Mouse (Mus musculus): ENCODE measurements around the gene Brap.
"Not testable (repeated sequence)": the region's sequence is repeated elsewhere in the genome, so short reads cannot be mapped to it uniquely, and the experiment has no call there.

The Brap gene

DNA sequence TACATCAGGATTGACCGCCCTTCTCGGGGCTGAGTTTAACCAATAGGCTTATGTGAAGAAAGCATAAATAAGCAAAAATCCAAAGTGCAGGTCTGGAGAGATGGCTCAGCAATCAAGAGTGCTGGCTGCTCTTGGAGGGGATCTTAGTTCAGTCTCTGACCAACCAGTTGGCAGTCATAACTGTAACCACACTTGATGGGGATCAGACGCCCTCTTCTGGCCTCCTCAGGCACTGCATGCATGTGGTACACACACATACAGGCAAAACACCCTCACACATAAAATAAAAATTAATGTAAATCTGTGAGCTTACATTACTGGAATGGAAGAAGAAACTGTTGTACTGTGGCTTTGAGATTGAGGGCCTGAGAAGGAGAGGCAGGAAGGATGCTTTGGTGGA is 10.0 kb downstream of the Brap start:
- DNase-seq (ENCODE audit: low read depth), result peak; percentile 53

DNA sequence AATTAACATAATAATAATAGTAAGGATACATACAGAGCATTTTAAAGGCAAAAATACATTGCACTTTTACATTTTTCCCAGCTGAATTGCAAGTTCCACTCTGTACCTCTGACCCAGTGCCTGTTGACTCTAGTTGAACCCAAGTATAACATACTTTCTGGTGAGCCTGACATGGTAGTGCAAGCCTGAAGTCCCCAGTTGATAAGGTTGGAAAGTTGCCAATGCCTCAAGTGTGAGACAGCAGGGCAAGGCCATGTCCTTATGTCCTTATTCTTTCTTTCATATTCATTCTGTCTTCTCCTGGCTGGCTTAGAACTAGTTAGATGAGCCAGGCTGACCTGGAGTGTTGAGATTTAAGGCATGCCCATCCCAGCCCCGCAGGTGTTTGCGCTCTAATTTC is 21.9 kb downstream of the Brap start:
- no peak for DNase-seq (ENCODE audit: low read depth)

DNA sequence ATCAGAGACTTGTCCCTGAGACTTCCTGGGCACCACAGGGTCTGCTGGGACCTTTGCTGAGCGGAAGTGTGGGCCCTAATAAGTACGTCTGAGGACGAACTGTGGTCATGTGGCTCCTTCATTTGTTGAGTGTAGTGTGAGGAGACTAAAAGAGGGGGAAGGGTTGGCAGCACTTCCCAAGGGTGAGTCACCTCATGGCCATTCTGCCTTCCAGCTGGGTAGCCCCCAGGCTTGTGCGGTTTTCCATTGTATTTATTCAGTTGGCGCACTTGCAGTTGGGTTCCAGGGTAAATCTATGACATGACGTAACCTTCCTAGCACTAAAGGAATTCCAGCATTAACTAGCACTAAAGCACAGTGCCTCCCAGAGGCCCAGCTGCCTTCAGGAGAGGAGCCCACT is 25.1 kb downstream of the Brap start:
- DNase-seq (ENCODE audit: low read depth), result no peak

DNA sequence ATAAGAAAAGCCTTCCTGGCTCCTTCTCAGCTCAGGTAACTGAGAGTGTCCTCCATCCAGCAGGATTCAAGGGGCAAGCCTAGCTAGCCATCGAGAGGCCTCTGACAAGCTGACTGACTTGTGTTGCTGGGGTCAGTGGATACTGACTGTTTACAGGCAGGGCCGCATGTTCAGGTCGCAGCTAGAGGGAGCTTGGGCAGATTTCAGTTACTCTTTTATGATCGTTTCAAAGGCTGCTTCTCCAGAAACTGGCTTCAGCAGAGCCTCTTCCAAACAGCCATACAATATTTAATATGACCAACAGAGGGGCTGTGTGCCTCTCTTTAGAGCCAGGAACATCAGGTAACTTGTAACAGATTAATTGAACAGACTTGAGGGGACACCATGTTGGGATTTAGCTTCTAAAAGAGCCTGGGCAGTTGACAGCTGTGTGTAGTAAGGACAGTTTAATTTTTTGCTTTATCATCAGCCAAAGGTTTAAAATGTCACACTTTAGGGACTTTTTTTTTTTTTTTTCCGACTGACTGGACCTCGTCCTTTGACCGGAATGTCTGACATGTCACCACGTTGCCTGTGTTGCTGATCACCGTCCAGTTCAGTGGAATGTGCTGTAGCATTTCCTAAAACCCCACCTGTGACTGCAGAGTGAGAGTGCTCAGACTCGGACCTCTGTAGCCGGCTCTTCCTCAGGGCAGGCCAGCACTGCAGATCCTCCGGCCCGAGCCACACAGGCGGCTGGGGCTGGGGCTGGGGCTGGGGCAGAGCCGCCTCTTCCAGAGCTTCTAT is 25.9 kb downstream of the Brap start:
- no peak for DNase-seq (ENCODE audit: low read depth)

DNA sequence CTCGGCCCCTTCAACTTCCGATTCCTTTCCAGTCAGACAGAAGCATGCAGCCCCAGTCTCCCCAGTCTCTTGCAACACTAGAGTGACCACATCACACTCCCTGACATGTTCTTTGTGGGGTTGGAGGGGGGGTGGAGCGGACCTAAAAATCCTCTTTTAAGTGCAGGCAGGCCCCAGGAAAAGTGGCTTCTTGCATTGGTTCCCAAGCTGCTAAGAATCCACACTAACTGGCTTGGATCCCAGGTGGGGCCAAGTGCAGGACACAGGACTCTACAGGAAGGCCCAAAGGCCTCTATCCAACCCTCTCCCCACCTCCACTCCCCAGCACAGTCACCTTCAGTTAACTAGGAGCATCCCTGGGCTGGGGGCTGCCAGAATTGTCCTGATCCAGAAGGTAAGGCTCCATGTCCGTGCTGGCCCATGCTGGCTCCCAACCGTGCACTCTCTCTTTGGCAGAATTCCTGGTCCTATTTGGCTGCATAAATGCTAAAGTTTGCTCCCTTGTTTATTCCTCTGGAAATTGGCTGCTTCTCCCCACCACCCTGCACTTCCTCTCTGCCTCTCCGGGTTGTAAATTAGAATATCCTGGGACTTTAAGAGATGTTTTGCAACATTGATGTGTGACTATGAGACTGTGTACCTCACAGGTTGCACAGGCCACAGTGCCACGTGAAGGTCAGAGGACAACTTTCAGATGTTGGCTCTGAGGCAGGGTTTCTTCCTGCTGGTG is 30.3 kb downstream of the Brap start:
- no peak for DNase-seq (ENCODE audit: low read depth)

DNA sequence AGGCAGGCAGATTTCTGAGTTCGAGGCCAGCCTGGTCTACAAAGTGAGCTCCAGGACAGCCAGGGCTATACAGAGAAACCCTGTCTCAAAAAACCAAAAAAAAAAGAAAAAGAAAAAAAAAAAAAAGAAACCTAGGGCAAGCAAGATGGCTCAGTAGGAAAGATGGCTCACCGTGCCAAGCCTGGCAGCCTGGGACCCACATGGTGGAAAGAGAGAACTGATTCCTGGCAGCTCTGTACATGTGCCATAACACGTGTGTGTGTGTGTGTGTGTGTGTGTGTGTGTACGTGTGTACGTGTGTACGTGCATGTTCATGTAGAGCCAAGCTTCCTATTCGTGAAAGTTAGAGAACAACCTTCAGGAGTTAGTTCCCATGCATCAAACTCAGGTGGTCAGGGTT is 31.1 kb downstream of the Brap start:
- not testable (repeated sequence) for DNase-seq (ENCODE audit: low read depth)

DNA sequence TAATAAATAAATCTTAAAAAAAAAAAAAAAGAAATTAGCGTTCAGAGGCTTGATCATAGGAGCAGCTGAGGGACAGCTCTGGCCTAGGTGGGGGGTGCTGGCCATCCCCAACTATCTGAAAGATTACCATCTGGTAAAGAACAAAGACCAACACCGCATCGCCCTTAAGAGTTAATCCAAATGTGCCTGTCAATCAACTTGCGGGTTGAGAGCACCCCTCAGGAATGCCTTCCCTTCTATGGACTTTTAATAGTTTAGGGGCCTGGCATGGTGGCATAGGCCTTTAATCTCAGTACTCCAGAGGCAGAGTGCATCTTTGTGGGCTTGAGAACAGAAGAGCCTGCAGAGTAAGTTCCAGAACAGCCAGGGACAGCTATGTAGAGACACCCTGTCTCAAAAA is 32.5 kb downstream of the Brap start:
- no peak for DNase-seq (ENCODE audit: low read depth)

DNA sequence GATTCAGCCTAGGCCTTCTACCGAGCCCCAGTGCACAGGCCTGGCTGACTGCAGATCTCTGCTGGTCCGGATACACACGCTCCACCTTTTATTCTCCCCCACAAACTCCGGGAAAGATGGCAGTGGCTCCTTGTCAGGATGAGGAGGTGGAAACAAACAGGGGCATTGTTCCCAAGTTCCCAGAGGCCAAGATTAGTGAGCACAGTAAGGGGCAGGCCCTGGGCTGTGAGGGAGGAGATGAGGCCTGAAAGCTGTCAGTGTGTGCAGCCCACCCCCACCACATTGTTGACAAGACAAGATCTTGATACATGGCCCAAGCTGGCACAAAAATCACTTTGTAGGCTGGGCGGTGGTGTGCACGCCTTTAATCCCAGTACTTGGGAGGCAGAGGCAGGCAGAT is 36.4 kb downstream of the Brap start:
- no peak for DNase-seq (ENCODE audit: low read depth)

DNA sequence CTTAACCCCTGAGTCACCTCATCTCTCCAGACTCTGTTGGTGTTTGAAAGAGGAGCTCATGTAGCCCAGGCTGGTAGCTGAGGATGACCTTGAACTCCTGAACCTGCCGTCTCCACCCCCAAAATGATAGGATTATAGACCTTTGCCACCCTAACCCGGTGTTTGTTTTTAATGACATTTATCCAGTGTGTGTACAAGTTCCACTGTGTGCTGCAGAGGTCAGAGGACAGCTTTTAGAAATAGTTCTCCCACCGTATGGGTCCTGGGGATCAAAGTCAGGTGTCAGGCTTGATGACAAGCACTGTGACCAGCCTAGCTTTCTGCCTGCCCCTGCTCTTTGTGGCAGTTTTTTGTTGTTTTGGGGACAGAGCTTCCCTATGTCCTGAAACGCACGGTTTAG is 39.5 kb downstream of the Brap start:
- DNase-seq (ENCODE audit: low read depth), result no peak

DNA sequence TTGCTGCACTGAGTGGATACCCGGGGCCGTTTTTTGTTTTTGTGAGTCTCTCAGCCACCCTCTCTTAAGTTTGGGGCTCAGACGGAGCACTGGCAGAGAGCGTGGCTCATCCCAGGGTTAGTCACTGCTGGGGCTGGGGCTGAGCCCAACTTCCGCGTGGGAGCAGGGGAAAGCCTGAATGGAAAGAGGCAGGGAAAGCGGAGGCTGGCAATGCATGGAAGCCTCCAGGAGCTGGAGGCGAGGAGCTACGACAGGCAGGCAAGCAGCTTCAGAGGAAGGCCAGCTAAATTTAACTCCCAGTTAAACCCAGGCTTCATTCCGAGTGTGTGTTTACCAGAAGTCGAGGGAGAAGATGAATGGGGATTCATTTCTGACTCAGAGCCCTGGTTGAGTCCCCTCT is 40.1 kb downstream of the Brap start:
- DNase-seq (ENCODE audit: low read depth), result no peak

DNA sequence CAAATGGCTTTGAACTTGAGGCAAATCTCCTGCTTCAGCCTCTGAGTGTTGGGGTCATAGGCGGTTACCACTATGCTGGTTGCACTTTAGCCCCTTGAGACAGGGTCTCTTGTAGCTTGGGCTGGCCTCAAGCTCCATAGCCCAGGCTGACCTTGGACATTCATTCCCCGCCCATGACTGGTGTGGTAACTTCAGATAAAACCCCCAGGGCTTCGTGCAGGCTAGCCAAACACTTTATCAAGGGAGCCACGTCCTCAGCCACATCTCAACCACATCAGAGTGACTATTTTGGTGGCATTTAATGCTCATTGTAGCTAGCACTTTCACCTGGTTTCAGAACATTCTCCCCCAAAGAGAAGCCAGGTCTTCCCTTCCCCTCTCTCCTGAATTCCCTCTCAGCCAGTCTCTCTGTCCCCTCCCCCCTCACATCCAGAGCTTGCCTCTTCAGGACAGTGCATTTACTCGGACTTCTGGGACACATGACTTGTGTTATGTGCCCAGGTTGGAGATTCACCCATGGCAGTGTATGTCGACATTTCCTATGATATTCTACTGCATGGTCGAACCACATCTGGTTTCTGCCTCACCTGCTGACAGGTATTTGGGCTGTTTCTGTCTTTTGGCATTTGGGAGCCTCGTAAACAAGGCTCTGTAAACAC is 40.9 kb downstream of the Brap start:
- peak; percentile 45 for DNase-seq (ENCODE audit: low read depth)

DNA sequence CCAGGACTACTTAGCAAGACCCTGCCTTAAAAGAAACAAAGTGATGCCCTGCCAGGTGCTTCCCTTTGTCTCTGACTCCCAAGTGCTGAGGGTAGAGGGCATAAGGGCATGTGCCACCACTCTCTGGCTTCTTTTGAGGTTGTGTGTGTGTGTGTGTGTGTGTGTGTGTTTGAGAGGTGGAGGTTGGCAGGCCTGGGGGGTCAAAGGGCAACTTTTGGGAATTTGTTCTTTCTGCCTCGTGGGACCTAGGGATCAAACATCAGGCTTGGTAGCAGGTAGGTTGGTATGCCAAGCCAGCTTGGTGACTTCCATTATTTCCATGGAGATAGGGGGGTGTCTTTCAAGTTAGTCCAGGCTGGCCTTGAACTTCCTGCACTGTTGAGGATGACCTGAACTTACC is 43.0 kb downstream of the Brap start:
- DNase-seq (ENCODE audit: low read depth), result no peak

DNA sequence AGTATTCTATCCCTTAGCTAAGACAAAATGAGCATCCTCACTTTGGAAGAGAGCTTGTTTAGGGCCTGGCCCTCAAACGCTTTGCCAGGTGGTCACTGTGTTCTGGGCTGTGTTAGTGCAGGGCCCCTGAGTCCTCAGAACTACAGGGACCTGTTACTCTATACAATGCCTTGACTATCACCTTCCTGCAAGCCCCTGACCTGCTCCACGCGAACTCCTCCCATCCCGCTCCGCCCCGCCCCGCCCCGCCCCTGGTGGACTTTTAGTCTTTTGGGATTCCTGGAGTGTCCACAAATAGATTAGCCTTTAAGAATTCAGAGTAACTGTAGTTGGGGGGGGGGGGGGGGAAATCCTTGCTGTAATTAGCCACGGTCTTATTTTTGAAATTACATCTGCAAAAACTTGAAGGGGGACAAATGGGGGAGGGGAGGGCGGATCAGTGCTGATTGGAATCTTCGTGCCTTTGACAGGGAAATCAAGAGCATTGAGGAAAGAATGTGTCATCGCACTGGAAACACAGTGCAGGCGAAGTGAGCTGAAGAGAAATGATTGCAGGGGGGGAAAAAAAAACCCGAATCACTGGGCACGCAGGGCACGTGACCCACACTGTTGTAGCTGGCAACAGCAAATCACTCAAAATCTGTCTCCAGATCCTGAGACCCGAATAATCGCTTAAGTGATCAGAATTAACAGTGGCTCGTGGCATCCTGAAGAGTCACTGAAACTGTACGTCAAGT is 44.3 kb downstream of the Brap start:
- DNase-seq (ENCODE audit: low read depth), result peak; percentile 63

DNA sequence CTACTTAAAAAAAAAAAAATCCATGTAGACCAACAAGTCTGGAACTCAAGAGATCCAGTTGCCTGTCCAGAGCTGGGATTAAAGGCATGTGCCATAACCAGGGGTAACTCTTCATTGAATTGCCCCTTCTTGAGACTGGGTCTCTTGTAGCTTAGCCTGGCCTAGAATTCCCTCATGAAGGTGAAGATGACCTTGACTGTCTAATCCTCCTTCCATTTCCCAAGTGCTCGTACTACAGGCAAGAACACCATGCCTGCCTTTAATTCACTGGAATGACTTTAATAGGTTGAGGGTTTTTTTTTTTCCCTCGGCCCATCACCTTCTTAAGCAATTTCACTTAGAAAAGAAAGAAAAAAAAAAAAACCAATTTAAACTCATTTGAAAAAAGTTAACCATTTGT is 50.0 kb downstream of the Brap start:
- DNase-seq (ENCODE audit: low read depth), result no peak

DNA sequence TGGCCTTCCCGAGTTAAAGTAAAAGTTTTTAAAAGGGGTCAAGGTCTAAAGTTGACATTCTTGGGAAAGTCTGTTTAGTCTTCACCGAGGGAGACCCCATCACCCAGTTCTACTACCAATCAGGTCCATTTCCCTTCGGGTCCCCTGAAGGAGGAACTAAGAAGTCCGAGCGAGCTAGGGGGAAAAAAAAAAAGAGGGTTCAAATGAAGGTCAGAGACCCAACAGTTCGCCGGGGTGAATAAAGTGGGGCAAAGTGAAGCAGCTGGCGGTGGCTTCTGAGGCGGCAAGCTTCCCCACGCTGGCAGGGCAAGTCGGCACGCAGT is 50.4 kb downstream of the Brap start:
- no peak for DNase-seq (ENCODE audit: low read depth)

DNA sequence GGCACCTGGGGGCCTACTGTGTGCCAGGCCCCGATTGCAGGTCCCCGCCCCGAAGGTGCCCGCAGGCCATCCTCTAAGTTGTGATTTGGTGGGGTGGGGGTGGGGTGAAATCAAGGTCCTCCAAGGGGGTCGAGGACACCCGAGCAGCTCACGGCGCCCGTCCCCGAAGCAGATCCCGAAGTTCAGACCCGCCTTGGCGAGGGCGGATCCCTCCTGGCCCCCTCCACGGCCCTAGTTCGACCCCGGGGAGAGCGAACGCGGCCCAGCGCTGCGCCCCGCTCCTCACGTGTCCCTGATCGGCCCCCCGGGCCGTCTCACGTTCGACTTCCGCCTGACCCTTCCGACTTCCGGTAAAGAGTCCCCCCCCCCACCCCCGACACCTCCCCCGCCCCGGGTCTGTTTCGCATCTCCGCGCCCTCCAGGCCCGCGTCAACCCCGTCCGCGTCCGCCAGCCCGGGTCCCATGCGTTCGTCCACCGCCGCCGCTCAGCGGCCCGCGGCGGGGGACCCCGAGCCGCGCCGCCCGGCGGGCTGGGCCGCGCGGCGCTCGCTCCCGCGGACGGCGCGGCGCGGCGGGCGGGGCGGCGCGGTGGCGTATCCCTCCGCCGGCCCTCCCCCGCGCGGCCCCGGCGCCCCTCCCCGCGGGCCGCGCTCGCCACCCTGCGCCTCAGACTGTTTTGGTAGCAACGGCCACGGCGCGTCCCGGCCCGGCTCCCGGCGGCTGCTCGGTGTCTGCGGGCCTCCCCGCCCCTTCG is 51.0 kb downstream of the Brap start, which contains the start of gene Atxn2:
Gene Atxn2, plus strand, starts transcription at position 164 of the 754 bp plus-strand sequence.
- peak; percentile 86 for DNase-seq (ENCODE audit: low read depth)

DNA sequence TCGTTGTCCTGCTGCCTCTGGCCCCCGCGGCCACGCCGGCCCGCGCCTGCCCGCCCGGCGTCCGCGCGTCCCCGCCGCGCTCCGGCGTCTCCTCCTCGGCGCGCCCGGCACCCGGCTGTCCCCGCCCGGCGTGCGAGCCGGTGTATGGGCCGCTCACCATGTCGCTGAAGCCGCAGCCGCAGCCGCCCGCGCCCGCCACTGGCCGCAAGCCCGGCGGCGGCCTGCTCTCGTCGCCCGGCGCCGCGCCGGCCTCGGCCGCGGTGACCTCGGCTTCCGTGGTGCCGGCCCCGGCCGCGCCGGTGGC is 51.5 kb downstream of the Brap start:
- no peak for DNase-seq (ENCODE audit: low read depth)

DNA sequence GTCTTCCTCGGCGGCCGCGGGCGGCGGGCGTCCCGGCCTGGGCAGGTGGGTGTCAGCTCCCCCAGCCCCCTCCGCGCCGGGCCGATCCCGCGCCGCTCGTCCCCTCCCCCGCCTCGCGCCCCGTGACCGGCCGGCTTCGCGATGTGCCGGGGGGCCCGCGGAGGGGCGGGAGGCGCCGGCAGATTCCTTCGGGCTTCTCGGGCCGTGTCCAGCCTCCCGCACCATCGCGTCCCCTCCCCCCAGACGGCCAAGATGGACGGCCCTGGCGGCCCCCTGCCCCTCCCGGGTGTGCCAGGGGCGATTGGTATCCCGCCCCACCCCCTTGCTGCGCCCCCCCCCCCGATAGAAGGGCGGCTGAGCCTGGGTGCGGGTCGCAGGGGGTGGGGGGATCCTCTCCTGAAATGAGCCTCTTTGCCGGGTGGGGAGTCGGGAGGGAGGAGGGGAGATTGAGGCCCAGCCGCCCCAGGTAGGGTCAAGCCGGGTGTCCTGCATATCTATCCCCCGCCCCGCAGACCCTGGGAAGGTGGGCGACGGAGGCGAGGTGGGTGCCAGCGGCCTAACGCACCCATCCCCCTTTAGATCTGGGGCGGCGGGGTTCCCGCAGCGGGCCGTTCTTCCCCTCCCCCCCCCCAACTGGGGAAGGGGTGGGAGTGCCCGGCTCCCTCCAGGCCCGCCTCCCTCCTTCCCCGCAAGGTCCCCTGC is 52.0 kb downstream of the Brap start:
- peak; percentile 26 for DNase-seq (ENCODE audit: low read depth)

DNA sequence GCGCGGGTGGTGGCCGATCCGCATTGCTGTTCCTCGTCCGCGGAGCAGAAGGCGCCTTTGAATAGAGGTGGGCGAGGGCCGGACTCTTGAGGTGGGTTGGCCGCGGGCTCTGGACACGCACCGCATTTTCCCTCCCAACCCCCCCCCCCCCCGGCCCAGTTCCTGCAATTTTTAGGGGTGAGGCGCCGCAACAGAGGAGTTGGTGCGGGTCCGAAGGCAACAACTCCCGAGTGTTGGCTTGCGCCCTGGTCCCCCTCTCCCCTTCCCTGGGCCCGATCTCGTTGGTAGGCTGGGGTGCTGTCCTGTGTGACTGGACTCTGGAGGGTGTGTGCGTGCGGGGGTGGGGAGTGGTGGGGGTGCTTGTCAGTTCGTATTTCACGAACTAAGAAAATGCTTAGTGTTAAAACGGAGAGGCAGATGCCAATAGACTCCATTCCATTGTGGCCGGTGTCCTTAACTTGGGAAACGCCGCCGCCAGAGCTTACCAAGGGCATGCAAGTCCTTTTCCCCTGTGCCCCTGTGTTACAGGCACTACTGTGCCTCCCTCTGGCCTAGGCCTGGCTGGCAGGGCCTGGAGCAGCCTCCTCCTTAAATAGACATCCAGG is 52.7 kb downstream of the Brap start:
- DNase-seq (ENCODE audit: low read depth), result peak; percentile 77

DNA sequence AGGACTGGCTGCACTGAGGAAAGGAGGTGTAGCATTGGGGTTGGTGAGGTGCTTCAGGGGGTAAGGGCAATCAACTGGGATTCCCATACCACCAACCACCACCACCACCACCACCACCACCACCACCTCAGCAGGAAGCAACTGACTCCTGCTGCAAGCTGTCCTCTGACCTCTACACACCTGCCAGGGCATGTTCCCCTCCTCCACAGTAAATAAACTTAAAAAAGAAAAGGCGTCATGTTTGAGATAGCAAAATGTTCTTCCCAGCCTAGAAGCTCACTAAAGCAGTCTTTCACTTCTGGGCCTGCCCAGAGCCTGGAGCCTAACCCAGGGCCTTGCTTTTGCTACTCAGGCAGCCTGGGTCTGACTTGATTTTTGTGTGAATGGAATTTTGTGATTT is 54.0 kb downstream of the Brap start:
- DNase-seq (ENCODE audit: low read depth), result no peak

DNA sequence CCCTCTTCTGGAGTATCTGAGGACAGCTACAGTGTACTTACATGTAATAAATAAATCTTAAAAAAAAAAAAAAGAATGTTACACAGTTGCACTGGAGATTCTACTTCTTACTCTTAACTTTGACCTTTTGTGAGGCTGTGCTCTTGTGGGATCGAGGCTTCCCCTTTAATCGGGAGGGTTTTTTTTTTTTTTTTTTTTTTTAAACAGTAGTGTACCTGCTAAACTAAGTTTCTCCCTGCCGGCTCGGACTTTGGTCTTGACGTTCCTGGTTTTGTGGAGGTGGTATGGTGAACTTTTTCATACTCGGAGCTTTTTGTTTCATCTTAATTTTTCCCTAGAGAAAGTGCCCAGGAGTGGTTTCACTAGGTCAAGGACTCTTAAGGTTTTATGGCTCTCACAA is 54.6 kb downstream of the Brap start:
- no peak for DNase-seq (ENCODE audit: low read depth)
